Mouse (Mus musculus) kidney, embryonic 14.5 days (tissue): ENCODE results near the gene Vmn1r29. TPM values are rescaled to one million over a fixed set of nuclear protein-coding genes. Genes with fewer than 3 reads are reported as not detected.
"Not testable (repeated sequence)": the region's sequence is repeated elsewhere in the genome, so short reads cannot be mapped to it uniquely, and the experiment has no call there.

Source experiments
- ATAC-seq: fragments of 200-750 bp; cut with Nextera tagmentation; 2 replicates; pipeline ENCODE4 v1.8.0; 2017; ENCODE audit warnings: moderate number of reproducible peaks, mild to moderate bottlenecking, moderate TSS enrichment, moderate library complexity; ENCODE audit not compliant: low FRiP score, low TSS enrichment
- H3K27ac ChIP-seq: fragments of 300-500 bp; sonication (generic); 2 replicates; pipeline ENCODE4 v1.5.1; 2014; ENCODE audit warnings: low read depth, mild to moderate bottlenecking, low read length, moderate library complexity, mixed read lengths
- H3K27me3 ChIP-seq: fragments of 300-500 bp; sonication (generic); 2 replicates; pipeline ENCODE4 v1.6.1; 2014; ENCODE audit warnings: mild to moderate bottlenecking, low read length; ENCODE audit not compliant: control insufficient read depth, insufficient read depth
- H3K36me3 ChIP-seq: fragments of 300-500 bp; sonication (generic); 2 replicates; pipeline ENCODE4 v1.6.1; 2014; ENCODE audit warnings: low read length, mixed read lengths; ENCODE audit not compliant: control insufficient read depth, insufficient read depth
- H3K4me1 ChIP-seq: fragments of 300-500 bp; sonication (generic); 2 replicates; pipeline ENCODE4 v1.6.1; 2014; ENCODE audit warnings: low read length, mixed read lengths; ENCODE audit not compliant: control insufficient read depth, insufficient read depth
- H3K4me2 ChIP-seq: fragments of 300-500 bp; sonication (generic); replicated peaks from 2 replicates; pipeline ENCODE4 v1.6.1; 2014; ENCODE audit warnings: low read depth, mild to moderate bottlenecking, low read length
- H3K4me3 ChIP-seq: fragments of 300-500 bp; sonication (generic); 2 replicates; pipeline ENCODE4 v1.5.1; 2014; ENCODE audit warnings: mild to moderate bottlenecking, low read length
- H3K9ac ChIP-seq: fragments of 300-500 bp; sonication (generic); 2 replicates; pipeline ENCODE4 v1.6.1; 2014; ENCODE audit warnings: low read depth, mild to moderate bottlenecking, low read length, moderate library complexity
- H3K9me3 ChIP-seq: fragments of 300-500 bp; sonication (generic); 2 replicates; pipeline ENCODE4 v1.6.1; 2016; ENCODE audit warnings: low read length; ENCODE audit not compliant: control insufficient read depth
- WGBS: fragments of 180-500 bp; shearing (Covaris S2); extraction: QIAGEN DNeasy Blood & Tissue Kit; methylation state at CpG from one replicate; pipeline ENCODE4 v1.1.7; 2014; 5-methylcytosine and 5-hydroxymethylcytosine counted together
- polyA plus RNA-seq: library from polyadenylated mRNA; unstranded; fragments of >200 nt; fragmentation: Nextera tagmentation; extraction: Ambion mirVana; gene quantifications from 2 replicates; pipeline ENCODE4 v1.2.1, GENCODE M21; 2014

Gene Vmn1r29
- polyA plus RNA-seq = not detected in 2 replicates

GRCm38 (mm10) chr6:58301249-58301648 is at the start of gene Vmn1r29:
Gene Vmn1r29, plus strand, starts transcription at chr6:58301549.
- Histone ChIP-seq H3K36me3 (no peaks in the 10 kb centered on the region), H3K4me2 (no peak within 1 kb of the TSS)
- no peak for ATAC-seq

GRCm38 (mm10) chr6:58261737-58262136 is 39.6 kb upstream of the Vmn1r29 start, which contains the start of gene Vmn1r28:
Gene Vmn1r28, plus strand, starts transcription at chr6:58262037.
- WGBS = 84% methylated on average over 1 of the region's 1 CpGs
- ATAC-seq = no peak
- Histone ChIP-seq H3K4me1 (no peaks in the 10 kb centered on the region), H3K9ac (no peak within 1 kb of the TSS), H3K27ac (no peak within 1 kb of the TSS), H3K9me3 (no peaks in the 10 kb centered on the region), H3K4me2 (no peak within 1 kb of the TSS), H3K27me3 (no peaks in the 10 kb centered on the region), H3K4me3 (no peak within 1 kb of the TSS), H3K36me3 (no peaks in the 10 kb centered on the region)

More at GRCm38 (mm10) chr6:58301249-58301648, at the start of gene Vmn1r29:
- H3K4me3 ChIP-seq = no peak within 1 kb of the TSS
- H3K27ac ChIP-seq = no peak within 1 kb of the TSS
- H3K4me1 ChIP-seq = no peaks in the 10 kb centered on the region
- H3K27me3 ChIP-seq = no peaks in the 10 kb centered on the region
- no peak within 1 kb of the TSS for H3K9ac ChIP-seq
- no peaks in the 10 kb centered on the region for H3K9me3 ChIP-seq

- H3K9me3 ChIP-seq, H3K4me3 ChIP-seq, H3K27me3 ChIP-seq, H3K27ac ChIP-seq, ATAC-seq, H3K4me1 ChIP-seq, H3K36me3 ChIP-seq, H3K4me2 ChIP-seq, H3K9ac ChIP-seq: not testable (repeated sequence)
- WGBS = 92% methylated on average over 1 of the region's 1 CpGs
Observed at GRCm38 (mm10) chr6:58279661-58280060, 21.7 kb upstream of the Vmn1r29 start.

- Histone ChIP-seq H3K27ac (no peak overlapping the region), H3K4me1 (no peaks in the 10 kb centered on the region), H3K4me3 (no peak overlapping the region), H3K27me3 (no peaks in the 10 kb centered on the region), H3K9ac (no peak overlapping the region), H3K4me2 (no peak overlapping the region), H3K9me3 (no peaks in the 10 kb centered on the region), H3K36me3 (no peaks in the 10 kb centered on the region)
- WGBS = 85% methylated on average over 2 of the region's 2 CpGs
- ATAC-seq = no peak
Observed at GRCm38 (mm10) chr6:58292201-58292600, 9.1 kb upstream of the Vmn1r29 start.

GRCm38 (mm10) chr6:58298511-58298910 is 2.8 kb upstream of the Vmn1r29 start:
- not testable (repeated sequence) for H3K4me1 ChIP-seq, H3K36me3 ChIP-seq, H3K4me2 ChIP-seq, ATAC-seq, H3K27ac ChIP-seq, H3K9me3 ChIP-seq, H3K27me3 ChIP-seq, H3K9ac ChIP-seq, H3K4me3 ChIP-seq
- 82% methylated on average over 19 of the region's 19 CpGs for WGBS

- not testable (repeated sequence) for H3K4me2 ChIP-seq, H3K36me3 ChIP-seq, H3K4me1 ChIP-seq, H3K27ac ChIP-seq, ATAC-seq, H3K9me3 ChIP-seq, H3K4me3 ChIP-seq, H3K27me3 ChIP-seq, H3K9ac ChIP-seq
- WGBS = 80% methylated on average over 17 of the region's 17 CpGs
Observed at GRCm38 (mm10) chr6:58330686-58331085, 29.3 kb downstream of the Vmn1r29 start.

Other genes with a start within 250 kb of the Vmn1r29 start
- not detected in 2 replicates for gene Vmn1r27, start 82.7 kb upstream of the Vmn1r29 start, polyA plus RNA-seq
- gene Vmn1r28, start 39.5 kb upstream of the Vmn1r29 start, polyA plus RNA-seq = not detected in 2 replicates
- not detected in 2 replicates for gene Vmn1r30, start 141.8 kb downstream of the Vmn1r29 start, polyA plus RNA-seq
- not detected in 2 replicates for gene Vmn1r31, start 173.8 kb downstream of the Vmn1r29 start, polyA plus RNA-seq